Comparison of ENCODE assay signal across 8 mouse cellular contexts in the genomic region with DNA sequence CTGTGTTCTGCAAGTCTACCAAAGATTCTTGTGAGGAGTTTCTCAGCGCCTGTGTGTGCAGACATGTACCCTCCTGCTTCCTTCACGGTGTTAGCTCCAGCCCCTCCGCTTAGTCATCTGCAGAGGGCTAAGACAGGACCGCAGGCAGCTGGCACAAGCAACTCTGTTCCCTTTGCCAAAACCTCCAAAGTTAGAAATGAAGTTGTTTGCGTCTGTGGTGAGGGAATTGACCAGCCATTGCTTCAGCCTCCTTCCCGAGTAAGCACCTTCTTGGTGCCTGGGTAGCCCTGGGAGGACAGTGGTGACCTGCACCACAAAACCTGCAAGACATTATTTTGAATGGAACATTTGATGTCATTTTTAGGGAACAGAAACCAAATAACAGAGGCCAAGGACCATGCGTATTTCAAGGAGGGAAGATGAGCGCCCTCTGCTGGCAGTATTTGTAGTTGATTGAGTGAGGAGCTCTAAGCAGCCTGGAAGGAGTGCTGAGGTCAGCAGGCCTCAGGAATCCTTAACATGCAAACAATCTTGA. TPM values are rescaled to one million over a fixed set of nuclear protein-coding genes. Genes with fewer than 3 reads are reported as not detected.
A peak's percentile ranks its signal among the peaks of the same experiment; 100 is the strongest.
DNase-seq lines count a peak whose midpoint lies in the region; ATAC-seq and TF ChIP-seq lines count a peak whose summit lies in the region.

No protein-coding gene starts in this region.

- H3K9ac ChIP-seq in hindbrain, postnatal 0 days (replicated peaks; ENCODE audit: low read length), result no peak overlapping the region

- peak; percentile 91 for TF ChIP-seq CTCF in hindbrain, postnatal 0 days (IDR thresholded peaks at IDR 0.05; ENCODE audit: low read depth)
- peak; percentile 91 for TF ChIP-seq CTCF in left cerebral cortex, adult 2 months (IDR thresholded peaks at IDR 0.05)

- DNase-seq in ZHBTc4 (ENCODE audit: low read depth, low spot score), result peak; percentile 89
- peak; percentile 87 to 95 for DNase-seq in cerebellum, postnatal 14 days
- peak; percentile 80 to 88 for DNase-seq in frontal cortex, postnatal 36 days (ENCODE audit: low spot score in 2 of 2)
- DNase-seq in hindbrain, postnatal 0 days (ENCODE audit: low spot score), result peak; percentile 92
- DNase-seq in left cerebral cortex, adult 2 months (ENCODE audit: extremely low spot score in 1 of 2, low spot score in 2 of 2), result peak; percentile 75 to 79
- DNase-seq in right cerebral cortex, postnatal 4 days, result peak; percentile 89
- peak; percentile 85 for DNase-seq in yolk sac, embryonic 10.5 days (ENCODE audit: low spot score)

- 30% methylated on average over 8 of the region's 8 CpGs for WGBS in hindbrain, postnatal 0 days

- H3K4me3 ChIP-seq in hindbrain, postnatal 0 days (ENCODE audit: low read length), result no peak overlapping the region
- H3K4me3 ChIP-seq in left cerebral cortex, adult 2 months, result no peak overlapping the region

- peak overlapping the region; percentile 32 for H3K27ac ChIP-seq in hindbrain, postnatal 0 days
- peak overlapping the region; percentile 2; the same call in 1 of the 2 replicates for H3K27ac ChIP-seq in left cerebral cortex, adult 2 months

- intact Hi-C loops in left cerebral cortex, adult 2 months (cut with DNase I), result loop anchor here (5.0 to 10.0 kb wide), 2 partner anchors 190 to 258 kb away; no protein-coding TSS in a partner anchor

- H3K4me2 ChIP-seq in hindbrain, postnatal 0 days (ENCODE audit: low read depth, low read length), result 0 out of 2 replicates have a peak overlapping the region, but pooled peaks have one; percentile 31

- no peaks in the 10 kb centered on the region for H3K4me1 ChIP-seq in hindbrain, postnatal 0 days (ENCODE audit: insufficient read depth, low read length)

- peak; percentile 86 for ATAC-seq in hindbrain, postnatal 0 days
- peak; percentile 94 for ATAC-seq in megakaryocyte progenitor cell, adult 5-6 weeks (replicated peaks; ENCODE audit: poor library complexity)

- H3K27me3 ChIP-seq in hindbrain, postnatal 0 days (ENCODE audit: insufficient read depth, low read length), result no peaks in the 10 kb centered on the region

- no peaks in the 10 kb centered on the region for H3K9me3 ChIP-seq in hindbrain, postnatal 0 days (ENCODE audit: low read length)

- H3K36me3 ChIP-seq in hindbrain, postnatal 0 days (ENCODE audit: insufficient read depth, low read length), result peaks cover 9% of the 10 kb centered on the region; the same call in 1 of the 2 replicates

RNA-seq across cellular contexts. Expression of a gene that starts 6.4 kb away (rescaled TPM):
- total RNA-seq in hindbrain, postnatal 0 days (2014; rRNA removed), result 187 and 338 TPM in 2 replicates
- polyA plus RNA-seq in hindbrain, postnatal 0 days (2015; fragmentation: Nextera tagmentation; extraction: Ambion mirVana), result 166 and 167 TPM in 2 replicates
- 10 to 100 TPM; 56.0 to 57.2 TPM for total RNA-seq in left cerebral cortex, adult 2 months (2021)
- total RNA-seq in megakaryocyte progenitor cell, adult 5-6 weeks (2015), result 104 and 108 TPM in 2 replicates
- total RNA-seq in megakaryocyte progenitor cell, adult 5-6 weeks (2017), result 76.0 and 86.0 TPM in 2 replicates

RNA-seq across cellular contexts. Expression of a gene that starts 40.1 kb away (rescaled TPM):
- 32.9 and 34.5 TPM in 2 replicates for total RNA-seq in hindbrain, postnatal 0 days (2014; rRNA removed)
- polyA plus RNA-seq in hindbrain, postnatal 0 days (2015; fragmentation: Nextera tagmentation; extraction: Ambion mirVana), result 17.4 and 17.7 TPM in 2 replicates
- 10 to 100 TPM; 51.5 to 56.0 TPM for total RNA-seq in left cerebral cortex, adult 2 months (2021)
- 22.2 and 26.3 TPM in 2 replicates for total RNA-seq in megakaryocyte progenitor cell, adult 5-6 weeks (2015)
- 15.0 and 21.9 TPM in 2 replicates for total RNA-seq in megakaryocyte progenitor cell, adult 5-6 weeks (2017)
